8 mouse cellular contexts compared by ENCODE assay signal in genomic region chrX:48519549-48520085, GRCm38 (mm10). TPM values are rescaled to one million over a fixed set of nuclear protein-coding genes. Genes with fewer than 3 reads are reported as not detected.
DNase-seq lines count a peak whose midpoint lies in the region; ATAC-seq lines count a peak whose summit lies in the region.

No protein-coding gene starts in this region.

- peak overlapping the region; percentile 69 for H3K9ac ChIP-seq in neural tube, embryonic 14.5 days (replicated peaks; ENCODE audit: low read depth, low read length)

- peaks cover 18% of the 10 kb centered on the region for H3K27me3 ChIP-seq in limb, embryonic 10.5 days (ENCODE audit: low read depth, poor library complexity, severe bottlenecking)
- H3K27me3 ChIP-seq in neural tube, embryonic 14.5 days (ENCODE audit: control insufficient read depth, insufficient read depth, low read length), result no peaks in the 10 kb centered on the region

- WGBS in limb, embryonic 10.5 days, result 21% methylated on average over 20 of the region's 20 CpGs
- 26% methylated on average over 20 of the region's 20 CpGs for WGBS in neural tube, embryonic 14.5 days

- peaks cover 5% of the 10 kb centered on the region; the same call in 1 of the 2 replicates for H3K4me1 ChIP-seq in limb, embryonic 10.5 days
- H3K4me1 ChIP-seq in neural tube, embryonic 14.5 days (ENCODE audit: control insufficient read depth, insufficient read depth, low read length), result peaks cover 5% of the 10 kb centered on the region; the same call in 1 of the 2 replicates

- peak overlapping the region; percentile 76 for H3K27ac ChIP-seq in limb, embryonic 10.5 days
- H3K27ac ChIP-seq in neural tube, embryonic 14.5 days (ENCODE audit: low read depth, low read length), result peak overlapping the region; percentile 93

- H3K4me2 ChIP-seq in neural tube, embryonic 14.5 days (ENCODE audit: low read depth, low read length), result peak overlapping the region; percentile 61

- peak; percentile 20 for DNase-seq in embryo, embryonic 11 days
- DNase-seq in embryo, embryonic 10.5 days (ENCODE audit: low spot score), result no peak
- peak; percentile 4 for DNase-seq in right cerebral cortex, adult 18-20 months
- DNase-seq in right cerebral cortex, postnatal 14 days, result no peak
- DNase-seq in limb, embryonic 10.5 days (ENCODE audit: low spot score), result no peak
- no peak for DNase-seq in gastrocnemius, postnatal 10 days
- no peak for DNase-seq in ovary, postnatal 10 days (ENCODE audit: low spot score)

- ATAC-seq in neural tube, embryonic 14.5 days (ENCODE audit: low read depth), result peak; percentile 3; the same call in 1 of the 2 replicates

- H3K9me3 ChIP-seq in limb, embryonic 10.5 days (replicated peaks), result no peaks in the 10 kb centered on the region; the same call in 1 of the 2 replicates
- no peaks in the 10 kb centered on the region for H3K9me3 ChIP-seq in neural tube, embryonic 14.5 days (ENCODE audit: control insufficient read depth, low read length)

- H3K36me3 ChIP-seq in limb, embryonic 10.5 days, result no peaks in the 10 kb centered on the region
- no peaks in the 10 kb centered on the region for H3K36me3 ChIP-seq in neural tube, embryonic 14.5 days (ENCODE audit: control insufficient read depth, insufficient read depth, low read length)

- H3K4me3 ChIP-seq in limb, embryonic 10.5 days, result peak overlapping the region; percentile 55
- peak overlapping the region; percentile 48 for H3K4me3 ChIP-seq in neural tube, embryonic 14.5 days (ENCODE audit: low read depth, low read length)

RNA-seq across cellular contexts. Expression of gene Rab33a, which starts 0.5 kb away (rescaled TPM):
- 2.5 and 3.2 TPM in 2 replicates for polyA plus RNA-seq in limb, embryonic 10.5 days (2016; fragmentation: Nextera tagmentation; extraction: Ambion mirVana)
- polyA plus RNA-seq in neural tube, embryonic 14.5 days (2014; fragmentation: Nextera tagmentation; extraction: Ambion mirVana), result 101 and 108 TPM in 2 replicates
- 1 to 10 TPM in 1 of 2 experiments, under 1 TPM in 1; 0.54 to 1.2 TPM for total RNA-seq in gastrocnemius, postnatal 10 days (2021)

RNA-seq across cellular contexts. Expression of gene Aifm1, which starts 6.3 kb away (rescaled TPM):
- polyA plus RNA-seq in limb, embryonic 10.5 days (2016; fragmentation: Nextera tagmentation; extraction: Ambion mirVana), result 85.5 and 93.5 TPM in 2 replicates
- polyA plus RNA-seq in neural tube, embryonic 14.5 days (2014; fragmentation: Nextera tagmentation; extraction: Ambion mirVana), result 33.5 and 42.2 TPM in 2 replicates
- 10 to 100 TPM; 41.8 to 46.2 TPM for total RNA-seq in gastrocnemius, postnatal 10 days (2021)

RNA-seq across cellular contexts. Expression of gene Elf4, which starts 56.7 kb away (rescaled TPM):
- 1.8 and 1.9 TPM in 2 replicates for polyA plus RNA-seq in limb, embryonic 10.5 days (2016; fragmentation: Nextera tagmentation; extraction: Ambion mirVana)
- polyA plus RNA-seq in neural tube, embryonic 14.5 days (2014; fragmentation: Nextera tagmentation; extraction: Ambion mirVana), result 0.24 and 1.1 TPM in 2 replicates
- 10 to 100 TPM in 1 of 2 experiments, 1 to 10 TPM in 1; 6.1 to 11.3 TPM for total RNA-seq in gastrocnemius, postnatal 10 days (2021)

Comparison
In these comparisons a context has a peak if more than half of its experiments do, and no peak if none do; other contexts are left out.
1. DNase-seq: peak in embryo, embryonic 11 days (single experiment) and right cerebral cortex, adult 18-20 months (single experiment); none in embryo, embryonic 10.5 days (single experiment), right cerebral cortex, postnatal 14 days (single experiment), limb, embryonic 10.5 days (single experiment), gastrocnemius, postnatal 10 days (single experiment) and ovary, postnatal 10 days (single experiment).
2. RNA of gene Rab33a, which starts 0.5 kb away (polyA plus RNA-seq): 101 to 108 TPM in neural tube, embryonic 14.5 days; 2.5 to 3.2 TPM in limb, embryonic 10.5 days; every median in the first group is over 10 times any median in the second.